Mouse (Mus musculus) heart, embryonic 12.5 days (tissue): ENCODE measurements at regions not wholly inside any gene's neighbourhood (a gene's known extent, or its start where the extent isn't known, plus 50 kb on each side); places are given as distances from the start of the nearest gene placed in this dataset.
"Not testable (repeated sequence)": the region's sequence is repeated elsewhere in the genome, so short reads cannot be mapped to it uniquely, and the experiment has no call there.

ENCODE experiments used
- ATAC-seq: fragments of 200-750 bp; cut with Nextera tagmentation; 2 replicates; pipeline ENCODE4 v1.8.0; 2017; ENCODE audit warnings: moderate TSS enrichment, moderate library complexity; ENCODE audit not compliant: insufficient number of reproducible peaks, low FRiP score
- H3K27ac ChIP-seq: fragments of 300-500 bp; sonication (generic); 2 replicates; pipeline ENCODE4 v1.5.1; 2016; ENCODE audit warnings: mild to moderate bottlenecking, moderate library complexity; ENCODE audit not compliant: poor library complexity, severe bottlenecking
- H3K27me3 ChIP-seq: fragments of 300-500 bp; sonication (generic); replicated peaks from 2 replicates; pipeline ENCODE4 v1.6.1; 2016; ENCODE audit warnings: mild to moderate bottlenecking, moderate library complexity
- H3K36me3 ChIP-seq: fragments of 300-500 bp; sonication (generic); 2 replicates; pipeline ENCODE4 v1.6.1; 2016; ENCODE audit warnings: mild to moderate bottlenecking, moderate library complexity
- H3K4me1 ChIP-seq: fragments of 300-500 bp; sonication (generic); replicated peaks from 2 replicates; pipeline ENCODE4 v1.6.1; 2016; ENCODE audit warnings: mild to moderate bottlenecking
- H3K4me2 ChIP-seq: fragments of 300-500 bp; sonication (generic); 2 replicates; pipeline ENCODE4 v1.6.1; 2016; ENCODE audit warnings: mild to moderate bottlenecking, moderate library complexity
- H3K4me3 ChIP-seq: fragments of 300-500 bp; sonication (generic); 2 replicates; pipeline ENCODE4 v1.5.1; 2016; ENCODE audit warnings: mild to moderate bottlenecking
- H3K9ac ChIP-seq: fragments of 300-500 bp; sonication (generic); 2 replicates; pipeline ENCODE4 v1.6.1; 2016; ENCODE audit warnings: mild to moderate bottlenecking, moderate library complexity
- H3K9me3 ChIP-seq: fragments of 300-500 bp; sonication (generic); replicated peaks from 2 replicates; pipeline ENCODE4 v1.6.1; 2016; ENCODE audit warnings: mild to moderate bottlenecking, moderate library complexity
- WGBS: fragments of 180-500 bp; shearing (Covaris S2); methylation state at CpG from one replicate; pipeline ENCODE4 v1.1.7; 2016; 5-methylcytosine and 5-hydroxymethylcytosine counted together

DNA sequence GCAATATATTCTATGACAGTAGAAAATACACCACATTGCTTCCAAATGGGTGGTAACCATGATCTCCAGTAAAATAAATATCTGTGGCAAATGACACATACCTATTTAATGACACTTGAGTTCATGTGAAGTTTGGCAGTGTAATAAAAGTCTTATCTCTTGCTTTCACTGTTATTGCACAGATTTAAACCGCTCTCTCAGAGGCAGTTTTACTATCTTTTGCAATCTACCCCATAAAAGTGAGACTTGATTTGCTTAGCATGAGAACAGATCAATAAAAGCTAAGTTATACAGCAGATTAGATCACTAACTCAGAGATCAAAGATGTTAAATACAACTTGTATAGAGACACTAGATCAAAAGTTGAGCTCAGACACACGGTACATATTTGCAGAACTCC is 510.2 kb downstream of the Isl1 start:
- no peaks in the 10 kb centered on the region for H3K27me3 ChIP-seq
- H3K36me3 ChIP-seq = no peaks in the 10 kb centered on the region
- no peak overlapping the region for H3K27ac ChIP-seq
- no peak overlapping the region for H3K4me3 ChIP-seq
- 69% methylated on average over 2 of the region's 2 CpGs for WGBS
- no peak for ATAC-seq
- H3K9me3 ChIP-seq = no peaks in the 10 kb centered on the region
- no peaks in the 10 kb centered on the region for H3K4me1 ChIP-seq
- H3K4me2 ChIP-seq = no peak overlapping the region
- no peak overlapping the region for H3K9ac ChIP-seq

DNA sequence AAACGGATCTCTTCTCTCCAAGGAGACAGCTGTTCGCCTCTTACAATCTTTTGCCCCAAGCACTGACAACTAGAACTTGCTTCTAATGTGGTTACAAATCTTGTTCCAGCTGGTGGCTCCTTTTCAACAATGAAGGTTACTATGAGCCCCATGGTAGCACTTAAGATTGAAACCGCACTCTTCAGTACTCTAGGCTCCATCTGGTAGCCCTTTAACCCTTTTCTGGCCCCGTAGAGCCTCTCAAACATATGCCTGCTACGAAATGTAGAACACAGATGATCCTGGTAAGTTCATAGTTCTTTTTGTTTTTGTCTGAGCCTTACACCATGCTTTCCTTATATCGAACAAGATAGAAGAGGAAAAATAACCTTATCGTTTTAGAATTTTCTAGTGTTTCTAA is 558.2 kb downstream of the Isl1 start:
- WGBS = 70% methylated on average over 7 of the region's 7 CpGs
- no peak overlapping the region for H3K9ac ChIP-seq
- no peak overlapping the region for H3K4me3 ChIP-seq
- H3K27me3 ChIP-seq = no peaks in the 10 kb centered on the region
- H3K4me2 ChIP-seq = no peak overlapping the region
- H3K4me1 ChIP-seq = no peaks in the 10 kb centered on the region
- no peak overlapping the region for H3K27ac ChIP-seq
- no peaks in the 10 kb centered on the region for H3K36me3 ChIP-seq
- ATAC-seq = no peak
- no peaks in the 10 kb centered on the region for H3K9me3 ChIP-seq

DNA sequence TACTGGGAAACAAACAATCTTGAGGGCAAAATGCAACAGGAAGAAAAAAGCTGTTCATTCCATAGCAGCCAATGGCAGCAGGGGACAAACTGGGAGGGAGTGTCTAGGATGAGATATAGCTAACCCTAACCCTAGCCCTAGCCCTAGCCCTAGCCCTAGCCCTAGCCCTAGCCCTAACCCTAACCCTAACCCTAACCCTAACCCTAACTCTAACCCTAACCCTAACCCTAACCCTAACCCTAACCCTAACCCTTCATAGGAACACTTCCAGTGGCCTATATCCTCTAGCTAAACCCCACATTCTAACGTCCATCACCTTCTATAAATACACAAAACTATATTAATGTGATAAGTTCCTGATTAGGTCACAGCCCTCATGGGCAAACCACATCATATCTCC is 567.4 kb downstream of the Isl1 start:
- H3K9me3 ChIP-seq, H3K4me1 ChIP-seq, H3K27me3 ChIP-seq, H3K36me3 ChIP-seq, H3K4me2 ChIP-seq, H3K27ac ChIP-seq, H3K4me3 ChIP-seq, ATAC-seq, H3K9ac ChIP-seq: not testable (repeated sequence)
- WGBS = 56% methylated on average over 1 of the region's 1 CpGs

DNA sequence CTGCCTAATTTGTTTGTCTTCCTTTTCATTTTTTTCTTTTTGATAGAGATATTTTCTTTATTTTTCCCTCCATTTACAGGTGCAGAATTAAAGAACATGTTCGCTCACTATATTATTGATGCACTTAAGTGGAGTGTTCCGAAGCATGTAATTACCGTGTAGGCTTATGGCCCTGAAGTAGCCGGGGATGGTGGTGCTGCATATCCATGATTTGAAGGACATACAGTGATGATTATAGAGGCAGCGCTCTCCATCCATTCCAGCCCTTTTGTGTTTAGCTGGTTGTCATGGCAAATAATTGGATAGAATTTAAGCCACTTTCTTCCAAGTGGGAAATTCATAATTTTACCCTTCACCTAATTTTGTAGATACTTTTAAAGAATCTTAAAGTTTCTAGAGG is 581.5 kb downstream of the Isl1 start:
- ATAC-seq = no peak
- H3K4me1 ChIP-seq = no peaks in the 10 kb centered on the region
- WGBS = 86% methylated on average over 5 of the region's 5 CpGs
- no peak overlapping the region for H3K4me3 ChIP-seq
- no peaks in the 10 kb centered on the region for H3K9me3 ChIP-seq
- H3K27ac ChIP-seq = no peak overlapping the region
- H3K4me2 ChIP-seq = no peak overlapping the region
- no peaks in the 10 kb centered on the region for H3K27me3 ChIP-seq
- H3K36me3 ChIP-seq = no peaks in the 10 kb centered on the region
- no peak overlapping the region for H3K9ac ChIP-seq

DNA sequence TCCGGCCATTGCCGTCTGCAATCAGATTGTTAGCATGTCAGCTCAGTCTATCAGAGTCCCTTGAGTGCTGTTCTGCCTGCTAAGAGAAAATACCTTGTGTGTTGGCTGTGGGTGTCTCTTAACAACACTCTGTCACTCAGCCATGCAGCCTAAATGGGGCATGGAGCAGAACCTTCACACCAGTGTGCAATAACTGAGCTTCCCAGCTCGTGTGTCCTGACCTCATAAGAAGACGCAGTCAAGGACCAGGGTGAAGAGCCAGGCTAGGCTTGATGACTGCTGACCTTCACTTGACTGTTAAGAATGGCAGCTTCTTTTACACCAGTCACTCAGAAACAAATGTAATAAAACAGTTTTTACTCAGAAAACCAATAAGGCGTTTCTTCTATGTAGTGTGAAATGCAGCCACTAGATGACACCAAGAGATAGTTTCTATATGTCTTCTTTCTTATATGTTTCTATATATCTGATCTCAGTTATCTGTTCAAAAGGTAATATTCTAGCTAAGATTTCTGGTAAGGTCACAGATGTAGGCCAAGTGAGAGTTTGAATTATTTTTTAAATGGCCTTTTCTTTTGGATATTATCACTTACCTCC is 584.0 kb downstream of the Isl1 start:
- H3K27me3 ChIP-seq = no peaks in the 10 kb centered on the region
- H3K4me3 ChIP-seq = no peak overlapping the region
- no peaks in the 10 kb centered on the region for H3K9me3 ChIP-seq
- ATAC-seq = no peak
- H3K9ac ChIP-seq = no peak overlapping the region
- H3K4me2 ChIP-seq = peak overlapping the region; percentile 30
- no peak overlapping the region for H3K27ac ChIP-seq
- no peaks in the 10 kb centered on the region for H3K36me3 ChIP-seq
- WGBS = 48% methylated on average over 5 of the region's 5 CpGs
- H3K4me1 ChIP-seq = no peaks in the 10 kb centered on the region

DNA sequence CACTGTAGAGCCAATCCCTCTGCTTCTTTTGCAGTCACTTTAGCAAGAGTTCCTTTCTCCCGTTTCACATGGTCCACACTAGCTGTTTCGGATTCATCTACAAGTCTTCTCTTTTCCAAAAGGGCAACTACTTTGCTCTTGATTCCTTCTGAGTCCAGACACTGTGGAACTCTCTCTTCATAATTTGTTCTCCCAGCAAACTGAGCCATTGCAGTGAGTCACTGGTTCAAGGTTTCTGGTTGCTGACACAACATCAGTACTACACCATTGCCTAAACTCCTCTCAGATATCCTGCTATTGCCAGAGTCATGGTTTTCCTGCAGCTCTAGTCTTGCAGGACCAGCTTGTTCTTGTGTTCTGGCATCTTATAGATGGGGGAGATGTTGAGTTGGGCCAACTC is 590.2 kb downstream of the Isl1 start:
- H3K4me2 ChIP-seq = no peak overlapping the region
- H3K9ac ChIP-seq = no peak overlapping the region
- no peaks in the 10 kb centered on the region for H3K36me3 ChIP-seq
- no peak overlapping the region for H3K4me3 ChIP-seq
- H3K4me1 ChIP-seq = no peaks in the 10 kb centered on the region
- no peak for ATAC-seq
- no peaks in the 10 kb centered on the region for H3K27me3 ChIP-seq
- 82% methylated on average over 2 of the region's 2 CpGs for WGBS
- no peaks in the 10 kb centered on the region for H3K9me3 ChIP-seq
- no peak overlapping the region for H3K27ac ChIP-seq

DNA sequence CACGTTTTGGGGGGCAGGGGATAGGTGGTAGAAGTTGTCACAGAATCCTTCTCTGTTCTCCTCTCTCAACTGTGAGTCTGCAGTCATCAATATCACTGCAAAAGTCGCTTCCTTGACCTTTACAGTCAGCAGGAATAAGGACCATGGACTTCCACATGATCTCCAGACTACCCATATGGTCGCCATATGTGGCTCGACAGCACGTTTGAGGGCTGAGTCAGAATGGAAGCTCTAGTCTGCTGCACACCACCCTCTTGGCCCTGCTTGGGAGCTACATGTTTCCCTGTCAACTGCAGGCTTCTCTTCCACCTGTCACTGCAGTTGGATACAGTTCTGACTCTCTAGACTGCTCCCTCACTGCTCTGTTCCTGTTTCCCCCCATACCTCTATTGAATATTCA is 590.6 kb downstream of the Isl1 start:
- ATAC-seq = no peak
- no peak overlapping the region for H3K27ac ChIP-seq
- no peaks in the 10 kb centered on the region for H3K36me3 ChIP-seq
- no peaks in the 10 kb centered on the region for H3K27me3 ChIP-seq
- no peak overlapping the region for H3K4me2 ChIP-seq
- H3K9me3 ChIP-seq = no peaks in the 10 kb centered on the region
- no peaks in the 10 kb centered on the region for H3K4me1 ChIP-seq
- H3K4me3 ChIP-seq = no peak overlapping the region
- 67% methylated on average over 5 of the region's 5 CpGs for WGBS
- no peak overlapping the region for H3K9ac ChIP-seq

DNA sequence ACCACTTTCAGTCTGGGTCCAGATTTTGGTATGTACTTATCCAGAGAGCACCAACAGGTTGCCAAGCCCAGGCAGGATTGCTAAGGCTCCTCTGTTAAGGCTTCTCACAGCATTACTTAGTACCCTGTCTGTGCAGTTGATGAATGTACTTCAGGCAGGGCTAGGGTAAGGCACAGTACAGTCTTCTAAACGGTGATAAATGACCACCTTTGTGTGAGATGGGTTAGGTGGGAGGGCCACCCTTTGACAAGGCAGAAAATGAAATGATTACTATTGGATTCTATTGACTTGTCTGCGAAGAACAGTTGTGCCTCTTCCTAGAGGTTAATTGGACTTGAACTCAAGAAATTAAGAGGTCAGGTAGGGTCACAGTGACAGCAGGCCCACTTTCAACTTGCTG is 594.4 kb upstream of the Itga1 start:
- no peaks in the 10 kb centered on the region for H3K36me3 ChIP-seq
- no peak for ATAC-seq
- no peak overlapping the region for H3K4me2 ChIP-seq
- no peaks in the 10 kb centered on the region for H3K27me3 ChIP-seq
- WGBS = 59% methylated on average over 2 of the region's 2 CpGs
- no peak overlapping the region for H3K27ac ChIP-seq
- H3K9me3 ChIP-seq = no peaks in the 10 kb centered on the region
- no peaks in the 10 kb centered on the region for H3K4me1 ChIP-seq
- H3K4me3 ChIP-seq = no peak overlapping the region
- no peak overlapping the region for H3K9ac ChIP-seq

DNA sequence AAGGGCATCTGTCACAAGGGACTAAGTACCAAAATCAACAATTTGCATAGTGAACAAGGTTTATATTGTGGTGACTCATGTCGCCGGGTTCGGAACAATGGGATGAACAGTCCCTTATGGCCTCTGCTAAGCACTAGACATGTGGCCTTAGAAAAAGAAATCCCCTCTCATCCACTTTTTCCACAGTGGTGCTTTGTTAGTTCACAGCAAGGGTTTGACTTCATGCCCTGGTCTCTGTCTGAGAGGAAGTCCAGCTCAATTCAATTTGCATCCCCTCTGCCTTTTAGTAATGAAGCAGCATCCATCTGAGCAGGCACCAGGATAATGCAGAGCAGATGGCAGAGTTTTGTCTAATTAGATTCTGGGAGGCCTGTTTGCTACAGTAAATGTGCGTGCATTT is 585.7 kb upstream of the Itga1 start:
- Histone ChIP-seq H3K4me2 (no peak overlapping the region), H3K36me3 (no peaks in the 10 kb centered on the region), H3K4me3 (no peak overlapping the region), H3K27me3 (no peaks in the 10 kb centered on the region), H3K9ac (no peak overlapping the region), H3K27ac (no peak overlapping the region), H3K9me3 (no peaks in the 10 kb centered on the region), H3K4me1 (no peaks in the 10 kb centered on the region)
- ATAC-seq = no peak
- WGBS = 67% methylated on average over 4 of the region's 4 CpGs

DNA sequence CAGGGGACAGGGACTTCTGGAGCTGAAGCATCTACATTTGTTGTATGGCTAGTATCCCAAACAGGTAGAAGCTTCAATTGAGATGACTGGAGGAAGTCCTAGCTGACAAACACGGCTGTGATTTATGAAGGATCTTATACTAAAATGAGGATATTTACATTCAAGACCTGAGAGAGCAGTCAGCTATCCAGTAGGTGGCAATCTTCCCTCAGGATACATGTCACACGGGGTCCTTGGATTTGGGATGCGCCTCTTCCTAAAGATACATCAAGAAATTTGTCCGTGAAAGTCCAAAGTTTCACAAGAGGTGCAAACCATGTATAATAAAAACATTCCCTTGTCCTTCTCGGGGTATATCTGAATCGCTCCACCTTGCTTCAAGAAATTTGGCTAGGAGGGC is 577.8 kb upstream of the Itga1 start:
- no peak for ATAC-seq
- no peak overlapping the region for H3K27ac ChIP-seq
- H3K9me3 ChIP-seq = no peaks in the 10 kb centered on the region
- no peaks in the 10 kb centered on the region for H3K36me3 ChIP-seq
- 46% methylated on average over 6 of the region's 6 CpGs for WGBS
- H3K4me1 ChIP-seq = no peaks in the 10 kb centered on the region
- no peak overlapping the region for H3K4me3 ChIP-seq
- H3K27me3 ChIP-seq = no peaks in the 10 kb centered on the region
- H3K9ac ChIP-seq = no peak overlapping the region
- no peak overlapping the region for H3K4me2 ChIP-seq

DNA sequence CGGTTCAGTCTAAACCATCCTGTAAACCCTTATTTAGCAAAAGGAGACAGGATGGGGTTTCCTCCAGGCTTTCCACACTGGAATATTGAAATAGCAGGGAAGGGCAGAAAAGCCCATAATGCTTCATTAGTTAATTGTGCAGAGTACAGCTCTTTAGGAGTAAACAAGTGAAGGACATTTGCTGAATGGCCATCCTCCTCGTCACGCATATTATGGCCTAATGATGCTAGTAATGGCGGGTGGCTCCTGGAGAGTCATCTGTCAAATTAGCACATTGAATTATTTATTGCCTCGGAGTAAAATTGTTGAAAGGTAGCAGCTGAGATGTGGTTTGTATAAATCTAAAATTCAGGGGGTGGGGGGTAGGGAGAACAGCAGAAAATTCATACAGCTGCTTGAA is 575.1 kb upstream of the Itga1 start:
- Histone ChIP-seq H3K4me2 (no peak overlapping the region), H3K9ac (no peak overlapping the region), H3K27me3 (no peaks in the 10 kb centered on the region), H3K27ac (no peak overlapping the region), H3K4me1 (no peaks in the 10 kb centered on the region), H3K4me3 (no peak overlapping the region), H3K36me3 (no peaks in the 10 kb centered on the region), H3K9me3 (no peaks in the 10 kb centered on the region)
- 84% methylated on average over 5 of the region's 5 CpGs for whole genome bisulfite sequencing
- no peak for ATAC-seq

DNA sequence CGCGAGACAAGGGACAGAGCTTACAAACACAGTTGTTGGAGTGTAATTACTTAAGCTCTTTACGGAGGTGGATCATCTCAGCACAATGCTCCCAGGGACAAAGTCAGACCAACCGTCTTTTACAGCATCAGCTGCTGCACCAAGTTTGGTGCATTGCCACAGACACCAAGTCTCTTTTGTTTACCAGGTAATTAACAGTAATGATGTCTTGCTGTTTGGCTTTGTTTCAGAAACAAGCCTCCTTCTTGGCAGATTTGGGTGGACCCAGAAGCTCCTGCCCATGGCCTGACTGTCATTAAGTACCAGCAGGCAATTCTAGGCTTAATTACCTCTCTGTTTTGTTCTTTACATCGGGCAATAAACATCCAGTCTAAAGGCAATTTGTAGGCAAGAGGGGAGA is 572.0 kb upstream of the Itga1 start:
- Histone ChIP-seq H3K4me1 (no peaks in the 10 kb centered on the region), H3K27me3 (no peaks in the 10 kb centered on the region), H3K36me3 (no peaks in the 10 kb centered on the region), H3K4me3 (no peak overlapping the region), H3K4me2 (no peak overlapping the region), H3K27ac (no peak overlapping the region), H3K9me3 (no peaks in the 10 kb centered on the region), H3K9ac (no peak overlapping the region)
- 51% methylated on average over 5 of the region's 5 CpGs for WGBS
- no peak for ATAC-seq
